Mouse (Mus musculus): ENCODE measurements around the gene Clns1a. TPM values are rescaled to one million over a fixed set of nuclear protein-coding genes. Genes with fewer than 3 reads are reported as not detected.
A peak's percentile ranks its signal among the peaks of the same experiment; 100 is the strongest.

The Clns1a gene
- polyA plus RNA-seq, 1 experiment from 2014 or later = 244 TPM

GRCm38 (mm10) chr7:97765181-97765962 is 68.9 kb downstream of the Clns1a start:
- no peak for DNase-seq (ENCODE audit: low spot score)

- DNase-seq (ENCODE audit: low spot score) = no peak
These were observed 69.5 kb downstream of the Clns1a start for GRCm38 (mm10) chr7:97765963-97766347.

- peak; percentile 21 for DNase-seq (ENCODE audit: low spot score)
These were observed 70.2 kb downstream of the Clns1a start for GRCm38 (mm10) chr7:97766406-97767166.

GRCm38 (mm10) chr7:97767841-97768240 is 71.4 kb downstream of the Clns1a start:
- DNase-seq (ENCODE audit: low spot score) = no peak

GRCm38 (mm10) chr7:97769020-97769419 is 72.6 kb downstream of the Clns1a start:
- no peak for DNase-seq (ENCODE audit: low spot score)

Other genes with a start within 250 kb of the Clns1a start
- 2.0 and 2.3 TPM in 2 replicates for gene Kctd14, start 245.3 kb upstream of the Clns1a start, polyA plus RNA-seq (2015; fragmentation: Nextera tagmentation; extraction: Ambion mirVana)
- 32.0 and 34.7 TPM in 2 replicates for gene Ints4, start 215.7 kb upstream of the Clns1a start, polyA plus RNA-seq (2015; fragmentation: Nextera tagmentation; extraction: Ambion mirVana)
- 67.9 and 73.3 TPM in 2 replicates for gene Aamdc, start 117.1 kb upstream of the Clns1a start, polyA plus RNA-seq (2015; fragmentation: Nextera tagmentation; extraction: Ambion mirVana)
- 24.3 and 29.2 TPM in 2 replicates for gene Rsf1, start 116.7 kb upstream of the Clns1a start, polyA plus RNA-seq (2015; fragmentation: Nextera tagmentation; extraction: Ambion mirVana)
- gene Aqp11, start 41.7 kb downstream of the Clns1a start, polyA plus RNA-seq (2015; fragmentation: Nextera tagmentation; extraction: Ambion mirVana) = 368 and 376 TPM in 2 replicates
- gene Pak1, start 91.9 kb downstream of the Clns1a start, polyA plus RNA-seq (2015; fragmentation: Nextera tagmentation; extraction: Ambion mirVana) = 17.2 and 23.6 TPM in 2 replicates
- not detected in 2 replicates for gene Gdpd4, start 223.3 kb downstream of the Clns1a start, polyA plus RNA-seq (2015; fragmentation: Nextera tagmentation; extraction: Ambion mirVana)

All from thymus, postnatal 0 days (tissue).